Mouse (Mus musculus): ENCODE results near the gene Mrps22. TPM values are rescaled to one million over a fixed set of nuclear protein-coding genes. Genes with fewer than 3 reads are reported as not detected.
A peak's percentile ranks its signal among the peaks of the same experiment; 100 is the strongest.

Gene Mrps22
- total and polyA plus RNA-seq, 3 experiments, result 75.0 to 165 (median 129) TPM

DNA sequence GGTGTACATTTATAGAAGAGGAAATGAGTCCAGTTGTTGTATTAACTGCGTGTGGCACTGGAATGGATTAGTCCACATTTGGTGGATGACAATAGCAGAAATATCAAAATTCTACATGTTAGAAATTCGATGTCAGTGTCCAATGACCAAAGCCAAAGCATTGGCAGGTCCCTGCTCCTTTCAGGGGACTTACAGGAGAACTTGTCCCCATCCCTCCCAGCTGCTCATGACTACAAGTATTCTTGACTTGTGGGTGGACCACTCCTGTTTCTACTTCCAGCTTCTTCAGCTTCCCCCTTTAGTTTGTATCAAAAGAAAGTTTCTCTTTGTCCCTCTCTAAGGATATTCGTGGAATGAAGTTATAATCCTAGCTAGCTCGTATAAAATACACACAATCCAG, 3.4 kb upstream of the Mrps22 start:
- H3K4me3 ChIP-seq (ENCODE audit: control insufficient read depth in 1 of 2, insufficient read depth in 1 of 2, low read depth in 2 of 2, low read length in 2 of 2), result no peak overlapping the region
- peaks cover 0 to 7% of the 10 kb centered on the region in 2 experiments; a peak in 2 of 4 replicates for H3K4me1 ChIP-seq (ENCODE audit: control insufficient read depth in 1 of 2, insufficient read depth in 2 of 2, low read length in 2 of 2)
- H3K27ac ChIP-seq (ENCODE audit: control insufficient read depth, low read depth, low read length), result no peak overlapping the region
- peaks cover 14% of the 10 kb centered on the region for H3K79me2 ChIP-seq (ENCODE audit: control insufficient read depth, insufficient read depth, low read length, poor library complexity)
- H3K36me3 ChIP-seq (ENCODE audit: control insufficient read depth in 1 of 2, insufficient read depth in 2 of 2, low read length in 2 of 2), result peaks cover 0 to 8% of the 10 kb centered on the region in 2 experiments; a peak in 2 of 4 replicates
- no peaks in the 10 kb centered on the region; a peak in 1 of 4 replicates for H3K27me3 ChIP-seq (ENCODE audit: control insufficient read depth in 1 of 2, insufficient read depth in 2 of 2, low read length in 2 of 2)
- TF ChIP-seq BHLHE40 (IDR thresholded peaks at IDR 0.05; ENCODE audit: borderline replicate concordance, low read depth, low read length), result no peak
- TF ChIP-seq E2F4 (IDR thresholded peaks at IDR 0.05; ENCODE audit: borderline replicate concordance, low read depth, low read length), result no peak
- TF ChIP-seq USF2 (IDR thresholded peaks at IDR 0.05; ENCODE audit: borderline replicate concordance in 1 of 2, insufficient read depth in 1 of 2, low read depth in 1 of 2, low read length in 2 of 2), result no peak
- TF ChIP-seq KAT2A (conservative IDR thresholded peaks at IDR 0.05; ENCODE audit: low read depth, low read length), result no peak
- no peak overlapping the region for H3K9ac ChIP-seq (ENCODE audit: control insufficient read depth, low read depth, low read length, poor library complexity, severe bottlenecking)
- H3K9me3 ChIP-seq (replicated peaks; ENCODE audit: insufficient read depth, low read length), result no peaks in the 10 kb centered on the region
- DNase-seq (ENCODE audit: low read depth, low spot score), result no peak

DNA sequence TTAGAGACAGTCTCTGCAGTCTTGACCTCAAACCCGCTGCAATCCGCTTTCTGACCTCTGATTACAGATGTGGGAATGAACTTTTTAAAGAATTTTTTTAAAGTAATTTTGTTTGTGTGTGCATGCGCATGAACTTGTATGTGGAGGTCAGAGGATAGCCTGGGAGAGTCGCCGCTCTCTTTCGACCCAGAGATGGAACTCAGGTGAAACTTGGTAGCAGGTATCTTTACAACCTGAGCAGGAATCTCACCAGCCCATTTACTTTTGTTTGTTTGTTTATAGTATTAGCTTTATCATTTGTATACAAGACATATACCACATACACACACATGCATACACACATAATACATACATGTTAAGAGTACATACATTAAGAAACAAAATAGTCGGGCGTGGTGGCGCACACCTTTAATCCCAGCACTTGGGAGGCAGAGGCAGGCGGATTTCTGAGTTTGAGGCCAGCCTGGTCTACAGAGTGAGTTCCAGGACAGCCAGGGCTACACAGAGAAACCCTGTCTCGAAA, 438 bp upstream of the Mrps22 start:
- no peak for TF ChIP-seq CHD2 (IDR thresholded peaks at IDR 0.05; ENCODE audit: low read length)
- TF ChIP-seq ETS1 (IDR thresholded peaks at IDR 0.05; ENCODE audit: low read depth, low read length), result no peak
- TF ChIP-seq BHLHE40 (IDR thresholded peaks at IDR 0.05; ENCODE audit: borderline replicate concordance, low read depth, low read length), result no peak
- no peak for TF ChIP-seq EP300 (IDR thresholded peaks at IDR 0.05; ENCODE audit: low read depth in 1 of 2, low read length in 2 of 2)
- TF ChIP-seq E2F4 (IDR thresholded peaks at IDR 0.05; ENCODE audit: borderline replicate concordance, low read depth, low read length), result no peak
- TF ChIP-seq NRF1 (IDR thresholded peaks at IDR 0.05; ENCODE audit: insufficient read depth, low read depth, low read length, poor library complexity, severe bottlenecking), result no peak
- TF ChIP-seq USF2 (IDR thresholded peaks at IDR 0.05; ENCODE audit: borderline replicate concordance in 1 of 2, insufficient read depth in 1 of 2, low read depth in 1 of 2, low read length in 2 of 2), result no peak
- no peak for TF ChIP-seq CTCF (IDR thresholded peaks at IDR 0.05 in 2 of 3, conservative IDR thresholded peaks at IDR 0.05 in 1 of 3; ENCODE audit: control insufficient read depth in 1 of 3, insufficient read depth in 1 of 3, low read depth in 2 of 3, low read length in 3 of 3, poor library complexity in 1 of 3, severe bottlenecking in 1 of 3)
- TF ChIP-seq MAFK (IDR thresholded peaks at IDR 0.05; ENCODE audit: borderline replicate concordance, low read depth, low read length), result no peak
- no peak for TF ChIP-seq MEF2A (IDR thresholded peaks at IDR 0.05; ENCODE audit: extremely low read depth, insufficient replicate concordance, low read depth, low read length, poor library complexity, severe bottlenecking)
- no peak for TF ChIP-seq ZNF384 (IDR thresholded peaks at IDR 0.05; ENCODE audit: low read depth, low read length)
- TF ChIP-seq HCFC1 (IDR thresholded peaks at IDR 0.05; ENCODE audit: low read depth, low read length), result no peak
- no peak for TF ChIP-seq ZMIZ1 (IDR thresholded peaks at IDR 0.05; ENCODE audit: low read depth, low read length)
- no peak for TF ChIP-seq NELFE (IDR thresholded peaks at IDR 0.05; ENCODE audit: low read depth, low read length)
- no peak for TF ChIP-seq POLR2AphosphoS2 (IDR thresholded peaks at IDR 0.05; ENCODE audit: low read length)
- no peak for TF ChIP-seq ZKSCAN1 (IDR thresholded peaks at IDR 0.05; ENCODE audit: low read depth, low read length)
- no peak for TF ChIP-seq RCOR1 (IDR thresholded peaks at IDR 0.05; ENCODE audit: low read depth, low read length)
- no peak for TF ChIP-seq CHD1 (IDR thresholded peaks at IDR 0.05; ENCODE audit: low read depth, low read length)
- TF ChIP-seq POLR2A (IDR thresholded peaks at IDR 0.05; ENCODE audit: control insufficient read depth in 1 of 2, insufficient read depth in 1 of 2, low read depth in 1 of 2, low read length in 2 of 2, poor library complexity in 1 of 2), result no peak
- TF ChIP-seq ELF1 (IDR thresholded peaks at IDR 0.05; ENCODE audit: low read depth, low read length), result no peak
- Histone ChIP-seq H3K79me2 (ENCODE audit: control insufficient read depth, insufficient read depth, low read length, poor library complexity) (peaks cover 17% of the 10 kb centered on the region), H3K4me1 (ENCODE audit: control insufficient read depth in 1 of 2, insufficient read depth in 2 of 2, low read length in 2 of 2) (peaks cover 0 to 7% of the 10 kb centered on the region in 2 experiments; a peak in 2 of 4 replicates), H3K27ac (ENCODE audit: control insufficient read depth, low read depth, low read length) (no peak overlapping the region), H3K9me3 (replicated peaks; ENCODE audit: insufficient read depth, low read length) (no peaks in the 10 kb centered on the region), H3K27me3 (ENCODE audit: control insufficient read depth in 1 of 2, insufficient read depth in 2 of 2, low read length in 2 of 2) (no peaks in the 10 kb centered on the region), H3K4me3 (ENCODE audit: control insufficient read depth in 1 of 2, insufficient read depth in 1 of 2, low read depth in 2 of 2, low read length in 2 of 2) (peak overlapping the region; percentile 51 to 95), H3K9ac (ENCODE audit: control insufficient read depth, low read depth, low read length, poor library complexity, severe bottlenecking) (peak overlapping the region; percentile 19), H3K36me3 (ENCODE audit: control insufficient read depth in 1 of 2, insufficient read depth in 2 of 2, low read length in 2 of 2) (peaks cover under 1 to 8% of the 10 kb centered on the region in 2 experiments; a peak in 3 of 4 replicates)
- no peak for DNase-seq (ENCODE audit: low read depth, low spot score)

Data from MEL (cell line).